Mouse (Mus musculus) testis, adult 2 months (tissue): Measurements from ENCODE around the gene Src.

Experiments used
- CTCF ChIP-seq: fragments of 200-500 bp; IDR thresholded peaks from 2 replicates; pipeline ENCODE4 v1.5.1; 2012; ENCODE audit warnings: low read depth, mild to moderate bottlenecking, inconsistent platforms, low read length, moderate library complexity; ENCODE audit not compliant: control insufficient read depth, insufficient read depth, insufficient replicate concordance
- POLR2A ChIP-seq: fragments of 200-500 bp; IDR thresholded peaks from 2 replicates; pipeline ENCODE4 v1.6.1; 2012; ENCODE audit warnings: low read depth, mild to moderate bottlenecking, inconsistent platforms, low read length, moderate library complexity; ENCODE audit not compliant: control insufficient read depth

GRCm38 (mm10) chr2:157430667-157431429 is 12.6 kb downstream of the Src start:
- TF ChIP-seq CTCF (no peak), POLR2A (no peak)
